Mouse (Mus musculus) ES-E14 (cell line): Measurements from ENCODE around the gene Krt83.

Experiments used
- CHD2 ChIP-seq: IDR thresholded peaks from 2 replicates; pipeline ENCODE4 v1.6.1; 2014; ENCODE audit warnings: mild to moderate bottlenecking, low read depth, low read length, inconsistent platforms
- HCFC1 ChIP-seq: IDR thresholded peaks from 2 replicates; pipeline ENCODE4 v1.6.1; 2012; ENCODE audit warnings: low read length, inconsistent platforms, borderline replicate concordance; ENCODE audit not compliant: insufficient read depth
- MAFK ChIP-seq: IDR thresholded peaks from 2 replicates; pipeline ENCODE4 v1.6.1; 2014; ENCODE audit warnings: mild to moderate bottlenecking, low read depth, low read length, inconsistent platforms; ENCODE audit not compliant: insufficient read depth
- ZC3H11A ChIP-seq: IDR thresholded peaks from 2 replicates; pipeline ENCODE4 v1.6.1; 2012; ENCODE audit warnings: low read depth, mild to moderate bottlenecking, inconsistent platforms, low read length, borderline replicate concordance
- ZNF384 ChIP-seq: IDR thresholded peaks from 2 replicates; pipeline ENCODE4 v1.6.1; 2012; ENCODE audit warnings: low read depth, low read length, inconsistent platforms

GRCm38 (mm10) chr15:101506896-101507758 lies 15.8 kb upstream of the Krt83 start:
- TF ChIP-seq MAFK (no peak), ZC3H11A (no peak), HCFC1 (no peak), ZNF384 (no peak), CHD2 (no peak)
